Mouse (Mus musculus) brain, embryonic 14.5 days (tissue): ENCODE data around the gene Bola2.

Experiments used
- CTCF ChIP-seq: fragments of 200-500 bp; IDR thresholded peaks from 2 replicates; pipeline ENCODE4 v1.5.1; 2012; ENCODE audit warnings: inconsistent platforms, mild to moderate bottlenecking, moderate library complexity, borderline replicate concordance; ENCODE audit not compliant: insufficient read depth, insufficient read length; ENCODE audit errors: extremely low read depth
- POLR2A ChIP-seq: fragments of 200-500 bp; IDR thresholded peaks from 2 replicates; pipeline ENCODE4 v1.6.1; 2012; ENCODE audit warnings: mild to moderate bottlenecking, inconsistent platforms, borderline replicate concordance; ENCODE audit not compliant: poor library complexity, insufficient read depth, insufficient read length, severe bottlenecking; ENCODE audit errors: extremely low read depth

- TF ChIP-seq POLR2A (no peak), CTCF (peak; percentile 94)
Observed at GRCm38 (mm10) chr7:126701070-126701469, 5.9 kb downstream of the Bola2 start.
